Mouse (Mus musculus): ENCODE results near the gene Dcp1a.

Dcp1a gene

GRCm38 (mm10) chr14:30557730-30558129 lies 78.4 kb downstream of the Dcp1a start:
- TF ChIP-seq POU5F1 (IDR thresholded peaks at IDR 0.05; ENCODE audit: borderline replicate concordance, low read length) = no peak
- no peak for TF ChIP-seq NANOG (IDR thresholded peaks at IDR 0.05; ENCODE audit: borderline replicate concordance, low read length)
- TF ChIP-seq CTCF (conservative IDR thresholded peaks at IDR 0.05; ENCODE audit: low read length) = no peak
- no peak overlapping the region for H3K4me3 ChIP-seq (replicated peaks; ENCODE audit: low read length)
- no peaks in the 10 kb centered on the region for H3K9me3 ChIP-seq (ENCODE audit: low read length)
- H3K27me3 ChIP-seq (ENCODE audit: insufficient read depth, low read length) = no peaks in the 10 kb centered on the region
- H3K4me1 ChIP-seq (replicated peaks; ENCODE audit: low read depth, low read length) = peaks cover 83% of the 10 kb centered on the region
- peaks cover 97% of the 10 kb centered on the region for H3K36me3 ChIP-seq (ENCODE audit: insufficient read depth, low read length)

- H3K36me3 ChIP-seq (ENCODE audit: insufficient read depth, low read length) = peaks cover 95% of the 10 kb centered on the region
- H3K4me1 ChIP-seq (replicated peaks; ENCODE audit: low read depth, low read length) = peaks cover 85% of the 10 kb centered on the region
- no peaks in the 10 kb centered on the region for H3K27me3 ChIP-seq (ENCODE audit: insufficient read depth, low read length)
- TF ChIP-seq CTCF (conservative IDR thresholded peaks at IDR 0.05; ENCODE audit: low read length) (no peak), NANOG (IDR thresholded peaks at IDR 0.05; ENCODE audit: borderline replicate concordance, low read length) (no peak), POU5F1 (IDR thresholded peaks at IDR 0.05; ENCODE audit: borderline replicate concordance, low read length) (no peak)
- no peaks in the 10 kb centered on the region for H3K9me3 ChIP-seq (ENCODE audit: low read length)
- peak overlapping the region; percentile 8 for H3K4me3 ChIP-seq (replicated peaks; ENCODE audit: low read length)
Observed at GRCm38 (mm10) chr14:30559321-30559850, 80.1 kb downstream of the Dcp1a start.

GRCm38 (mm10) chr14:30560803-30561389 lies 81.6 kb downstream of the Dcp1a start:
- Histone ChIP-seq H3K4me1 (replicated peaks; ENCODE audit: low read depth, low read length) (peaks cover 91% of the 10 kb centered on the region), H3K36me3 (ENCODE audit: insufficient read depth, low read length) (peaks cover 95% of the 10 kb centered on the region), H3K9me3 (ENCODE audit: low read length) (no peaks in the 10 kb centered on the region), H3K4me3 (replicated peaks; ENCODE audit: low read length) (no peak overlapping the region), H3K27me3 (ENCODE audit: insufficient read depth, low read length) (no peaks in the 10 kb centered on the region)
- TF ChIP-seq CTCF (conservative IDR thresholded peaks at IDR 0.05; ENCODE audit: low read length) (no peak), NANOG (IDR thresholded peaks at IDR 0.05; ENCODE audit: borderline replicate concordance, low read length) (no peak), POU5F1 (IDR thresholded peaks at IDR 0.05; ENCODE audit: borderline replicate concordance, low read length) (no peak)

- TF ChIP-seq POU5F1 (IDR thresholded peaks at IDR 0.05; ENCODE audit: borderline replicate concordance, low read length) (no peak), NANOG (IDR thresholded peaks at IDR 0.05; ENCODE audit: borderline replicate concordance, low read length) (no peak), CTCF (conservative IDR thresholded peaks at IDR 0.05; ENCODE audit: low read length) (no peak)
- H3K9me3 ChIP-seq (ENCODE audit: low read length) = no peaks in the 10 kb centered on the region
- peaks cover 95% of the 10 kb centered on the region for H3K36me3 ChIP-seq (ENCODE audit: insufficient read depth, low read length)
- no peaks in the 10 kb centered on the region for H3K27me3 ChIP-seq (ENCODE audit: insufficient read depth, low read length)
- H3K4me3 ChIP-seq (replicated peaks; ENCODE audit: low read length) = no peak overlapping the region
- peaks cover 89% of the 10 kb centered on the region for H3K4me1 ChIP-seq (replicated peaks; ENCODE audit: low read depth, low read length)
Observed at GRCm38 (mm10) chr14:30561470-30562187, 82.3 kb downstream of the Dcp1a start.

GRCm38 (mm10) chr14:30562343-30562742 lies 83.0 kb downstream of the Dcp1a start:
- Histone ChIP-seq H3K36me3 (ENCODE audit: insufficient read depth, low read length) (peaks cover 95% of the 10 kb centered on the region), H3K27me3 (ENCODE audit: insufficient read depth, low read length) (no peaks in the 10 kb centered on the region), H3K4me1 (replicated peaks; ENCODE audit: low read depth, low read length) (peaks cover 89% of the 10 kb centered on the region), H3K4me3 (replicated peaks; ENCODE audit: low read length) (no peak overlapping the region), H3K9me3 (ENCODE audit: low read length) (no peaks in the 10 kb centered on the region)
- TF ChIP-seq CTCF (conservative IDR thresholded peaks at IDR 0.05; ENCODE audit: low read length) = no peak
- no peak for TF ChIP-seq NANOG (IDR thresholded peaks at IDR 0.05; ENCODE audit: borderline replicate concordance, low read length)
- TF ChIP-seq POU5F1 (IDR thresholded peaks at IDR 0.05; ENCODE audit: borderline replicate concordance, low read length) = no peak

GRCm38 (mm10) chr14:30564451-30564850 lies 85.1 kb downstream of the Dcp1a start:
- H3K27me3 ChIP-seq (ENCODE audit: insufficient read depth, low read length) = no peaks in the 10 kb centered on the region
- TF ChIP-seq POU5F1 (IDR thresholded peaks at IDR 0.05; ENCODE audit: borderline replicate concordance, low read length) = no peak
- TF ChIP-seq CTCF (conservative IDR thresholded peaks at IDR 0.05; ENCODE audit: low read length) = no peak
- no peak for TF ChIP-seq NANOG (IDR thresholded peaks at IDR 0.05; ENCODE audit: borderline replicate concordance, low read length)
- peak overlapping the region; percentile 27 for H3K4me3 ChIP-seq (replicated peaks; ENCODE audit: low read length)
- H3K4me1 ChIP-seq (replicated peaks; ENCODE audit: low read depth, low read length) = peaks cover 88% of the 10 kb centered on the region
- no peaks in the 10 kb centered on the region for H3K9me3 ChIP-seq (ENCODE audit: low read length)
- peaks cover 95% of the 10 kb centered on the region for H3K36me3 ChIP-seq (ENCODE audit: insufficient read depth, low read length)

GRCm38 (mm10) chr14:30566317-30566716 lies 87.0 kb downstream of the Dcp1a start:
- Histone ChIP-seq H3K36me3 (ENCODE audit: insufficient read depth, low read length) (peaks cover 95% of the 10 kb centered on the region), H3K4me1 (replicated peaks; ENCODE audit: low read depth, low read length) (peaks cover 73% of the 10 kb centered on the region), H3K4me3 (replicated peaks; ENCODE audit: low read length) (no peak overlapping the region), H3K9me3 (ENCODE audit: low read length) (no peaks in the 10 kb centered on the region), H3K27me3 (ENCODE audit: insufficient read depth, low read length) (no peaks in the 10 kb centered on the region)
- TF ChIP-seq CTCF (conservative IDR thresholded peaks at IDR 0.05; ENCODE audit: low read length) = no peak
- TF ChIP-seq NANOG (IDR thresholded peaks at IDR 0.05; ENCODE audit: borderline replicate concordance, low read length) = no peak
- TF ChIP-seq POU5F1 (IDR thresholded peaks at IDR 0.05; ENCODE audit: borderline replicate concordance, low read length) = no peak

GRCm38 (mm10) chr14:30568016-30568415 lies 88.7 kb downstream of the Dcp1a start:
- H3K4me3 ChIP-seq (replicated peaks; ENCODE audit: low read length) = no peak overlapping the region
- peaks cover 99% of the 10 kb centered on the region for H3K36me3 ChIP-seq (ENCODE audit: insufficient read depth, low read length)
- H3K27me3 ChIP-seq (ENCODE audit: insufficient read depth, low read length) = no peaks in the 10 kb centered on the region
- no peaks in the 10 kb centered on the region for H3K9me3 ChIP-seq (ENCODE audit: low read length)
- no peak for TF ChIP-seq POU5F1 (IDR thresholded peaks at IDR 0.05; ENCODE audit: borderline replicate concordance, low read length)
- no peak for TF ChIP-seq CTCF (conservative IDR thresholded peaks at IDR 0.05; ENCODE audit: low read length)
- no peak for TF ChIP-seq NANOG (IDR thresholded peaks at IDR 0.05; ENCODE audit: borderline replicate concordance, low read length)
- H3K4me1 ChIP-seq (replicated peaks; ENCODE audit: low read depth, low read length) = peaks cover 77% of the 10 kb centered on the region
